Mouse (Mus musculus) embryonic facial prominence, embryonic 11.5 days (tissue): ENCODE data around the gene Neu1. TPM values are rescaled to one million over a fixed set of nuclear protein-coding genes. Genes with fewer than 3 reads are reported as not detected.
"Not testable (repeated sequence)": the region's sequence is repeated elsewhere in the genome, so short reads cannot be mapped to it uniquely, and the experiment has no call there.

Experiments
- ATAC-seq: fragments of 200-750 bp; cut with Nextera tagmentation; replicated peaks from 2 replicates; pipeline ENCODE4 v1.8.0; 2017; ENCODE audit warnings: low read depth; ENCODE audit not compliant: insufficient number of reproducible peaks, low FRiP score, low TSS enrichment
- DNase-seq: peaks from one replicate; pipeline ENCODE4 v3.0.0-alpha.2; 2015; ENCODE audit warnings: low spot score
- H3K27ac ChIP-seq: fragments of 300-500 bp; sonication (generic); replicated peaks from 2 replicates; pipeline ENCODE4 v1.5.1; 2014; ENCODE audit warnings: mild to moderate bottlenecking, low read depth, low read length, control low read depth
- H3K27me3 ChIP-seq: fragments of 300-500 bp; sonication (generic); 2 replicates; pipeline ENCODE4 v1.6.1; 2014; ENCODE audit warnings: mild to moderate bottlenecking, low read length, moderate library complexity, mixed read lengths; ENCODE audit not compliant: control insufficient read depth, insufficient read depth
- H3K36me3 ChIP-seq: fragments of 300-500 bp; sonication (generic); replicated peaks from 2 replicates; pipeline ENCODE4 v1.6.1; 2014; ENCODE audit warnings: low read depth, mild to moderate bottlenecking, low read length, moderate library complexity, mixed read lengths; ENCODE audit not compliant: control insufficient read depth, insufficient read depth
- H3K4me1 ChIP-seq: fragments of 300-500 bp; sonication (generic); 2 replicates; pipeline ENCODE4 v1.6.1; 2014; ENCODE audit warnings: low read length, mixed read lengths; ENCODE audit not compliant: control insufficient read depth, insufficient read depth
- H3K4me2 ChIP-seq: fragments of 300-500 bp; sonication (generic); 2 replicates; pipeline ENCODE4 v1.6.1; 2014; ENCODE audit warnings: low read depth, mild to moderate bottlenecking, control low read depth, low read length, moderate library complexity
- H3K4me3 ChIP-seq: fragments of 300-500 bp; sonication (generic); 2 replicates; pipeline ENCODE4 v1.5.1; 2014; ENCODE audit warnings: low read depth, low read length, control low read depth
- H3K9ac ChIP-seq: fragments of 300-500 bp; sonication (generic); replicated peaks from 2 replicates; pipeline ENCODE4 v1.6.1; 2014; ENCODE audit warnings: mild to moderate bottlenecking, control low read depth, low read length
- H3K9me3 ChIP-seq: fragments of 300-500 bp; sonication (generic); replicated peaks from 2 replicates; pipeline ENCODE4 v1.6.1; 2016; ENCODE audit warnings: mild to moderate bottlenecking, low read length, inconsistent platforms, mixed read lengths; ENCODE audit not compliant: control insufficient read depth
- WGBS: fragments of 180-500 bp; shearing (Covaris S2); extraction: QIAGEN DNeasy Blood & Tissue Kit; methylation state at CpG from one replicate; pipeline ENCODE4 v1.1.7; 2014; 5-methylcytosine and 5-hydroxymethylcytosine counted together
- polyA plus RNA-seq: library from polyadenylated mRNA; unstranded; fragments of >200 nt; fragmentation: Nextera tagmentation; extraction: Ambion mirVana; gene quantifications from 2 replicates; pipeline ENCODE4 v1.2.1, GENCODE M21; 2014

The Neu1 gene
- polyA plus RNA-seq, 1 experiment from 2014 or later, result 10.9 TPM

DNA sequence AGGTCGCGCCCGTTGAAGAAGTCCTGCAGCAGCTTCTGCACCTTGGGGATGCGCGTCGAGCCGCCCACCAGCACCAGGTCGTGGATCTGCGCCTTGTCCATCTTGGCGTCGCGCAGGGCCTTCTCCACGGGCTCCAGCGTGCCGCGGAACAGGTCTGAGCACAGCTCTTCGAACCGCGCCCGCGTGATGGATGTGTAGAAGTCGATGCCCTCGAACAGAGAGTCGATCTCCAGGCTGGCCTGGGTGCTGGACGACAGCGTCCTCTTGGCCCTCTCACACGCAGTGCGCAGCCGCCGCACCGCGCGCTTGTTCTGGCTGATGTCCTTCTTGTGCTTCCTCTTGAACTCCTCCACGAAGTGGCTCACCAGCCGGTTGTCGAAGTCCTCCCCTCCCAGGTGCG, 39.8 kb downstream of the Neu1 start:
- H3K4me3 ChIP-seq, H3K4me1 ChIP-seq, H3K27ac ChIP-seq, H3K4me2 ChIP-seq, H3K36me3 ChIP-seq, ATAC-seq, H3K9me3 ChIP-seq, DNase-seq, H3K9ac ChIP-seq: not testable (repeated sequence)
- WGBS, result 47% methylated on average over 23 of the region's 37 CpGs
- H3K27me3 ChIP-seq, result peaks cover 18% of the 10 kb centered on the region

GRCm38 (mm10) chr17:34971694-34972068, 40.6 kb downstream of the Neu1 start:
- not testable (repeated sequence) for DNase-seq, H3K4me1 ChIP-seq, H3K9me3 ChIP-seq, H3K27ac ChIP-seq, H3K36me3 ChIP-seq, H3K9ac ChIP-seq
- peak; percentile 27 for ATAC-seq
- Histone ChIP-seq H3K27me3 (peaks cover 18% of the 10 kb centered on the region), H3K4me2 (peak overlapping the region; percentile 41), H3K4me3 (peak overlapping the region; percentile 39)
- whole genome bisulfite sequencing, result 1% methylated on average over 21 of the region's 43 CpGs

DNA sequence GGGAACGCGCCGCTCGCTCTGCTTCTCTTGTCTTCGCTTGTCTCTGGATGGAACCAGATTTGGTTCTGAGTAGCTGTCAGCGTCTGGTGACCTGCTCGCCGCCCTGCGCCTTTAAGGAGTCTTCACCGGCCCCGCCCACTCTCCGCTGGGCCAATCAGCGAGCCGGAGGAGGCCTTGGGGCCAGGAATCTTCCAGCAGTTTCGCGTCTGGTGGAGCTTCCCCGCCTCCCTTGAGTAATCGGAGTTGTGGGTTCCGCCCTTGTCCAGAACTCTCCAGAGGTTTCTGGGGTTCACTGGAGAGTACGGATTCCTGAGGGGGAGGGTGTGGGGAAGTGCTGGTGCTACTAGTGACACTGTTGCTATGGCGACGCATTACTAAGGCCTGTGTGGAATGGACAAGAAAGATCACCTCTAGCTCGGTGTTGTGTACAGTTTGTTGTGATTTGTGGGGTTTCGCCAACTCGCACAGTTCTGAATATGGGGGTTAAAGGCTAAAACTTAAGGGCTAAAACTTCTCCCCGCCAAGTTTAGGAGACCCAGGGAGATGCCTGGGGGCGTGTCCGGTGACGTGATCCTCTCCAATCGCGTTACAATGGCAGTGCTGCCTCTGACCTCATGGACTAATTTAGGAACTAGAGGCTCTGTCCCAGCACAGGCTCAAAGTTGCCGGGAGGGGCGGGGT, 41.2 kb downstream of the Neu1 start, which contains the start of the genes Hspa1a and Hspa1l:
Hspa1a (minus strand) TSS at position 88 of the 681 bp plus-strand sequence.
Hspa1l (plus strand) TSS at position 635 of the 681 bp plus-strand sequence.
- H3K36me3 ChIP-seq, H3K4me1 ChIP-seq, H3K9me3 ChIP-seq, H3K27ac ChIP-seq: not testable (repeated sequence)
- Histone ChIP-seq H3K27me3 (peaks cover 18% of the 10 kb centered on the region), H3K4me3 (peak within 1 kb of the TSS; percentile 39), H3K9ac (peak within 1 kb of the TSS; percentile 41), H3K4me2 (peak within 1 kb of the TSS; percentile 76)
- WGBS, result under 1% methylated on average over 31 of the region's 33 CpGs
- peak; percentile 78 for DNase-seq
- peak; percentile 88 for ATAC-seq

GRCm38 (mm10) chr17:34975581-34976492, 44.8 kb downstream of the Neu1 start:
- ATAC-seq, result no peak
- 68% methylated on average over 3 of the region's 3 CpGs for WGBS
- peaks cover 3% of the 10 kb centered on the region; the same call in 1 of the 2 replicates for H3K4me1 ChIP-seq

DNA sequence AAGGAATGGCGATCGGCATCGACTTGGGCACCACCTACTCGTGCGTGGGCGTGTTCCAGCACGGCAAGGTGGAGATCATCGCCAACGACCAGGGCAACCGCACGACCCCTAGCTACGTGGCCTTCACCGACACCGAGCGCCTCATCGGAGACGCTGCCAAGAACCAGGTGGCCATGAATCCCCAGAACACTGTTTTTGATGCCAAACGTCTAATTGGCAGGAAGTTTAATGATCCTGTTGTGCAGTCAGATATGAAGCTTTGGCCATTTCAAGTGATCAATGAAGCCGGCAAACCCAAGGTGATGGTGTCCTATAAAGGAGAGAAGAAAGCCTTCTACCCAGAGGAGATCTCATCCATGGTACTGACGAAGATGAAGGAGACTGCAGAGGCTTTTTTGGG, 45.9 kb downstream of the Neu1 start:
- DNase-seq (no peak), ATAC-seq (no peak)
- Histone ChIP-seq H3K27me3 (no peaks in the 10 kb centered on the region), H3K9me3 (no peaks in the 10 kb centered on the region), H3K4me2 (no peak overlapping the region), H3K9ac (no peak overlapping the region), H3K36me3 (no peaks in the 10 kb centered on the region), H3K4me3 (no peak overlapping the region), H3K27ac (no peak overlapping the region), H3K4me1 (peaks cover 5% of the 10 kb centered on the region; the same call in 1 of the 2 replicates)
- 95% methylated on average over 20 of the region's 20 CpGs for WGBS

More at GRCm38 (mm10) chr17:34975581-34976492, 44.8 kb downstream of the Neu1 start:
- Histone ChIP-seq H3K9me3 (no peaks in the 10 kb centered on the region), H3K9ac (no peak overlapping the region), H3K4me2 (no peak overlapping the region), H3K27ac (no peak overlapping the region), H3K4me3 (no peak overlapping the region), H3K36me3 (no peaks in the 10 kb centered on the region), H3K27me3 (no peaks in the 10 kb centered on the region)
- no peak for DNase-seq

GRCm38 (mm10) chr17:34978239-34978638, 47.2 kb downstream of the Neu1 start:
- DNase-seq (no peak), ATAC-seq (no peak)
- no peaks in the 10 kb centered on the region for H3K27me3 ChIP-seq
- H3K9ac ChIP-seq, result no peak overlapping the region
- no peak overlapping the region for H3K27ac ChIP-seq
- 0 out of 2 replicates have a peak, but pooled peaks cover 3% of the 10 kb centered on the region for H3K4me1 ChIP-seq
- H3K4me2 ChIP-seq, result no peak overlapping the region
- WGBS, result 87% methylated on average over 27 of the region's 27 CpGs
- no peaks in the 10 kb centered on the region for H3K36me3 ChIP-seq
- H3K4me3 ChIP-seq, result no peak overlapping the region
- H3K9me3 ChIP-seq, result no peaks in the 10 kb centered on the region

DNA sequence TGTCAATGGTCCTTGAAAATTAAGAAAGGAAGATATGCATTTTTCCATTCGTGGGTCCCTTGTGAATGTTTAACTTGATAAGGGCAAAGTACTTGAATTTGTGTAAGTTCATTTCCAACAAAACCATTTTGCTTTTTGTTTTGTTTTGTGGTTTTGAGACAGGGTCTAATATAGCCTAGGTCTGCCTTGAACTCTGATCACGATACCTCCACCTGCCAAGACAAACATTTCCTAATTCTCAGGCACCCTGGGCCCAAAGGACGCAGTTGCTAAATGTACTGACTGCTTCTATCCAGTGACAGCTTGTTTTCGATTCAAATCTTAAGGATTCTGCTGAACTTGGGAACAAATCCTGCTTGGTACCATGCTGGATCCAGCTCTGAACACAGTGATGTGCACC, 48.6 kb downstream of the Neu1 start:
- H3K9me3 ChIP-seq, result no peaks in the 10 kb centered on the region
- no peak overlapping the region for H3K4me2 ChIP-seq
- DNase-seq (no peak), ATAC-seq (no peak)
- no peak overlapping the region for H3K9ac ChIP-seq
- H3K27ac ChIP-seq, result no peak overlapping the region
- no peaks in the 10 kb centered on the region for H3K27me3 ChIP-seq
- no peaks in the 10 kb centered on the region for H3K36me3 ChIP-seq
- H3K4me3 ChIP-seq, result no peak overlapping the region
- H3K4me1 ChIP-seq, result 0 out of 2 replicates have a peak, but pooled peaks cover 3% of the 10 kb centered on the region
- WGBS, result 95% methylated on average over 4 of the region's 4 CpGs
